Mouse (Mus musculus) midbrain, embryonic 14.5 days (tissue): ENCODE results near the gene Nim1k. TPM values are rescaled to one million over a fixed set of nuclear protein-coding genes. Genes with fewer than 3 reads are reported as not detected.
"Not testable (repeated sequence)": the region's sequence is repeated elsewhere in the genome, so short reads cannot be mapped to it uniquely, and the experiment has no call there.

Experiments
- ATAC-seq: fragments of 200-750 bp; cut with Nextera tagmentation; 2 replicates; pipeline ENCODE4 v1.8.0; 2017; ENCODE audit warnings: moderate number of reproducible peaks, moderate library complexity; ENCODE audit not compliant: low FRiP score, low TSS enrichment
- DNase-seq: peaks from one replicate; pipeline ENCODE4 v3.0.0-alpha.2; 2015
- H3K27ac ChIP-seq: fragments of 300-500 bp; sonication (generic); replicated peaks from 2 replicates; pipeline ENCODE4 v1.5.1; 2014; ENCODE audit warnings: mild to moderate bottlenecking, low read depth, low read length, moderate library complexity
- H3K27me3 ChIP-seq: fragments of 300-500 bp; sonication (generic); 2 replicates; pipeline ENCODE4 v1.6.1; 2014; ENCODE audit warnings: low read length, control low read depth, mixed read lengths; ENCODE audit not compliant: control insufficient read depth, insufficient read depth
- H3K36me3 ChIP-seq: fragments of 300-500 bp; sonication (generic); 2 replicates; pipeline ENCODE4 v1.6.1; 2014; ENCODE audit warnings: low read length, control low read depth; ENCODE audit not compliant: control insufficient read depth, insufficient read depth
- H3K4me1 ChIP-seq: fragments of 300-500 bp; sonication (generic); 2 replicates; pipeline ENCODE4 v1.6.1; 2014; ENCODE audit warnings: mild to moderate bottlenecking, antibody characterized with exemption, low read length, control low read depth; ENCODE audit not compliant: control insufficient read depth, insufficient read depth
- H3K4me2 ChIP-seq: fragments of 300-500 bp; sonication (generic); 2 replicates; pipeline ENCODE4 v1.6.1; 2014; ENCODE audit warnings: mild to moderate bottlenecking, low read length, moderate library complexity
- H3K4me3 ChIP-seq: fragments of 300-500 bp; sonication (generic); replicated peaks from 2 replicates; pipeline ENCODE4 v1.5.1; 2014; ENCODE audit warnings: low read depth, low read length
- H3K9ac ChIP-seq: fragments of 300-500 bp; sonication (generic); replicated peaks from 2 replicates; pipeline ENCODE4 v1.6.1; 2014; ENCODE audit warnings: mild to moderate bottlenecking, low read length, moderate library complexity
- H3K9me3 ChIP-seq: fragments of 300-500 bp; sonication (generic); 2 replicates; pipeline ENCODE4 v1.6.1; 2016; ENCODE audit warnings: low read length, control low read depth, mixed read lengths; ENCODE audit not compliant: control insufficient read depth
- WGBS: fragments of 180-500 bp; shearing (Covaris S2); extraction: QIAGEN DNeasy Blood & Tissue Kit; methylation state at CpG from one replicate; pipeline ENCODE4 v1.1.7; 2014; 5-methylcytosine and 5-hydroxymethylcytosine counted together
- polyA plus RNA-seq: library from polyadenylated mRNA; unstranded; fragments of >200 nt; fragmentation: Nextera tagmentation; extraction: Ambion mirVana; gene quantifications from 2 replicates; pipeline ENCODE4 v1.2.1, GENCODE M21; 2014

The Nim1k gene
- polyA plus RNA-seq, 1 experiment from 2014 or later = 3.8 TPM

GRCm38 (mm10) chr13:119689709-119690038 is 66.0 kb downstream of the Nim1k start:
- 8% methylated on average over 5 of the region's 5 CpGs for WGBS
- no peaks in the 10 kb centered on the region for H3K9me3 ChIP-seq
- peaks cover 36% of the 10 kb centered on the region for H3K4me1 ChIP-seq
- H3K4me2 ChIP-seq = peak overlapping the region; percentile 57
- ATAC-seq (no peak), DNase-seq (no peak)
- H3K27ac ChIP-seq = peak overlapping the region; percentile 81; the same call in 1 of the 2 replicates
- H3K36me3 ChIP-seq = 0 out of 2 replicates have a peak, but pooled peaks cover 4% of the 10 kb centered on the region
- H3K4me3 ChIP-seq = peak overlapping the region; percentile 37
- H3K9ac ChIP-seq = no peak overlapping the region
- no peaks in the 10 kb centered on the region for H3K27me3 ChIP-seq

- no peak for ATAC-seq
- WGBS = 88% methylated on average over 11 of the region's 11 CpGs
- no peak overlapping the region for H3K4me2 ChIP-seq
- H3K36me3 ChIP-seq = no peaks in the 10 kb centered on the region
- H3K27ac ChIP-seq = no peak overlapping the region
- no peak overlapping the region for H3K9ac ChIP-seq
- H3K4me3 ChIP-seq = no peak overlapping the region
- peaks cover 9% of the 10 kb centered on the region for H3K4me1 ChIP-seq
- H3K9me3 ChIP-seq = no peaks in the 10 kb centered on the region
- H3K27me3 ChIP-seq = no peaks in the 10 kb centered on the region
- DNase-seq = no peak
Measured at GRCm38 (mm10) chr13:119684416-119685177, 71.1 kb downstream of the Nim1k start.

GRCm38 (mm10) chr13:119681161-119681560 is 74.5 kb downstream of the Nim1k start:
- DNase-seq (no peak), ATAC-seq (no peak)
- Histone ChIP-seq H3K9me3 (no peaks in the 10 kb centered on the region), H3K27ac (no peak overlapping the region), H3K27me3 (no peaks in the 10 kb centered on the region), H3K4me1 (no peaks in the 10 kb centered on the region), H3K4me3 (no peak overlapping the region), H3K36me3 (no peaks in the 10 kb centered on the region), H3K9ac (no peak overlapping the region), H3K4me2 (no peak overlapping the region)
- WGBS = 75% methylated on average over 3 of the region's 3 CpGs

- ATAC-seq = no peak
- WGBS = 78% methylated on average over 2 of the region's 2 CpGs
- no peak for DNase-seq
- Histone ChIP-seq H3K27ac (no peak overlapping the region), H3K4me1 (no peaks in the 10 kb centered on the region), H3K36me3 (no peaks in the 10 kb centered on the region), H3K9ac (no peak overlapping the region), H3K4me2 (no peak overlapping the region), H3K27me3 (no peaks in the 10 kb centered on the region), H3K4me3 (no peak overlapping the region), H3K9me3 (no peaks in the 10 kb centered on the region)
Measured at GRCm38 (mm10) chr13:119679721-119680120, 76.0 kb downstream of the Nim1k start.

GRCm38 (mm10) chr13:119678794-119679193 is 76.9 kb downstream of the Nim1k start:
- no peak for ATAC-seq
- 93% methylated on average over 8 of the region's 8 CpGs for WGBS

GRCm38 (mm10) chr13:119661420-119661819 is 94.3 kb downstream of the Nim1k start:
- H3K4me3 ChIP-seq, H3K27me3 ChIP-seq, H3K4me2 ChIP-seq, H3K27ac ChIP-seq, H3K9me3 ChIP-seq, H3K36me3 ChIP-seq, H3K9ac ChIP-seq, ATAC-seq, H3K4me1 ChIP-seq, DNase-seq: not testable (repeated sequence)
- 55% methylated on average over 4 of the region's 9 CpGs for WGBS

More at GRCm38 (mm10) chr13:119678794-119679193, 76.9 kb downstream of the Nim1k start:
- Histone ChIP-seq H3K9me3 (no peaks in the 10 kb centered on the region), H3K27me3 (no peaks in the 10 kb centered on the region), H3K9ac (no peak overlapping the region), H3K4me1 (no peaks in the 10 kb centered on the region), H3K4me3 (no peak overlapping the region), H3K4me2 (no peak overlapping the region), H3K36me3 (no peaks in the 10 kb centered on the region), H3K27ac (no peak overlapping the region)
- DNase-seq = no peak

Other genes with a start within 250 kb of the Nim1k start
- gene Ccl28, start 132.1 kb downstream of the Nim1k start, polyA plus RNA-seq = 0.22 and 0.43 TPM in 2 replicates
- gene Hmgcs1, start 65.5 kb downstream of the Nim1k start, polyA plus RNA-seq = 432 and 511 TPM in 2 replicates
- 35.2 and 36.3 TPM in 2 replicates for gene Zfp131, start 35.0 kb upstream of the Nim1k start, polyA plus RNA-seq
- gene AF067063, start 74.3 kb upstream of the Nim1k start, polyA plus RNA-seq = not detected in 2 replicates
- not detected in 2 replicates for gene D13Ertd608e, start 80.1 kb upstream of the Nim1k start, polyA plus RNA-seq
- gene Tcstv1, start 138.9 kb upstream of the Nim1k start, polyA plus RNA-seq = not detected in 2 replicates
- not detected in 2 replicates for gene Gm21761, start 173.4 kb upstream of the Nim1k start, polyA plus RNA-seq
- not detected in 2 replicates for gene B020031M17Rik, start 194.9 kb upstream of the Nim1k start, polyA plus RNA-seq